Mouse (Mus musculus): ENCODE measurements around the gene Ebp.

Gene Ebp

DNA sequence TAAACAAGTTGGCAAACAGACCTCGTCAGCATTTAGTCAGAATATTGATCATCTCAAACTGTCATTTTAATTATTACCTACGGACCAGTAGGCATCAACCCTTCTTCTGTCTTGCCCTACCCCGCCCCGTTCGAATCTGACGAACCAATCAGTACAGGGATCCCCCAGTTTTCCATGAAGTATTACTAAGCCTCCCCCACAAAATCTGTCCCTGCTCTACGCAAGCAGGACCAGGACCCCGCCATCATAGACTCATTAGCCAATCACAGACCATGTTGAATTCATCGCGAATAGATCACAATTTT, at the start of gene Ebp:
Gene Ebp, minus strand, starts transcription at position 94 of the 305 bp plus-strand sequence.
- DNase-seq (ENCODE audit: low spot score): no peak

- DNase-seq (ENCODE audit: low spot score): no peak
Observed at GRCm38 (mm10) chrX:8238804-8239395, 45.6 kb upstream of the Ebp start.

DNA sequence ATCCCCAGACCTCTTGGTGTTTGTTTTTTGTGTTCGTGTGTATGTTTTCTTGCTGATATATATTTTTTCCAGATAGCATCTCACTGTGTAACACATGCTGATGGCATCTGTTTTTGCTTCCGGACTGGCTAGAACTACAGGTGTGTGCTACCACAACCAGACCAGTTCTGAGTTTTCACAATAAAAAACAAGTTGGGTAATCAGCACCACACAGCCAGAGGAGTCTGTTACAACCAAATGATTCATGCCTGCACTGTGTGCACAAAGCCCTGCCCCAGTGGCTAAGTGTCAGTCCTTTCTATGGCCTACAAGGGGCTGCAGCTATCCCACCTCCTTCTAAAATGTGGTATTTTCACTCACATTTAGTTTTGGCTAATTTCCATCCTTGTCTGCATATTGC, 43.4 kb upstream of the Ebp start:
- no peak for DNase-seq (ENCODE audit: low spot score)

DNA sequence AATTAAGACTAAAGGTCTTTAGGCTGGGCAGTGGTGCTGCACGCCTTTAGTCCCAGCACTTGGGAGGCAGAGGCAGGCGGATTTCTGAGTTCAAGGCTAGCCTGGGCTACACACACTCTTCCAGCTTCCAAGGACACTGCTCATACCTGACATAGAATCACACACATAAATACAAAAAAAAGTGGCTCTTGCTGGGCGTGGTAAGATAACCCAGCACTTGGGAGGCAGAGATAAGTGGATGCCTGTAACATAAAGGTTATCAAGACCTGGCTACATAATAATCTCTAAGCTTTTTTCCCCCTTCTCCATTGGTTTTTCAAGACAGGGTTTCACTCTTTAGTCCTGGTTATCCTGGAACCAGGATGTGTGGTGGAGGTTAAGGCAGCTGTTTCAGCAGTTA, 40.3 kb upstream of the Ebp start:
- DNase-seq (ENCODE audit: low spot score): no peak

GRCm38 (mm10) chrX:8230272-8230671, 37.0 kb upstream of the Ebp start:
- no peak for DNase-seq (ENCODE audit: low spot score)

GRCm38 (mm10) chrX:8223473-8223872, 30.2 kb upstream of the Ebp start:
- no peak for DNase-seq (ENCODE audit: low spot score)

- DNase-seq (ENCODE audit: low spot score): no peak
Observed at GRCm38 (mm10) chrX:8222678-8223421, 29.5 kb upstream of the Ebp start.

DNA sequence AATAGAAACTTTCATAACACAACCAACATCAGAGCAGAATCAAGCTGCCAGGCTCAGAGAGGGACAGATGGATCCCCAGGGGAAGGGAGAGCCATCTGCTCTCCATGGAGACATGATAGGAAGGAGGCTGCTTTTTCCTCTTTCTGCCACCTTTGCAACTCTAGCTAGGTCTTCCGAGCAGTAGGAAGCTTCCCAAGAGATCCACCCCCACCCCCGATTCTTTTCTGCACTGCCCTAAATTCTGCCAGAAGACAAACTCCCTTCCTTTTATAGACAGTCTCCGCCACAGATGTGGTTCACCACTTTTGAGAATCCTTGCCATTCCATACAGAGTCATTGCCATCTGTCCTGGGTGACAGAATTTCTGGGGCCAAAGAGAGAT, 29.0 kb upstream of the Ebp start:
- DNase-seq (ENCODE audit: low spot score): no peak

- no peak for DNase-seq (ENCODE audit: low spot score)
Observed at GRCm38 (mm10) chrX:8219651-8220050, 26.3 kb upstream of the Ebp start.

DNA sequence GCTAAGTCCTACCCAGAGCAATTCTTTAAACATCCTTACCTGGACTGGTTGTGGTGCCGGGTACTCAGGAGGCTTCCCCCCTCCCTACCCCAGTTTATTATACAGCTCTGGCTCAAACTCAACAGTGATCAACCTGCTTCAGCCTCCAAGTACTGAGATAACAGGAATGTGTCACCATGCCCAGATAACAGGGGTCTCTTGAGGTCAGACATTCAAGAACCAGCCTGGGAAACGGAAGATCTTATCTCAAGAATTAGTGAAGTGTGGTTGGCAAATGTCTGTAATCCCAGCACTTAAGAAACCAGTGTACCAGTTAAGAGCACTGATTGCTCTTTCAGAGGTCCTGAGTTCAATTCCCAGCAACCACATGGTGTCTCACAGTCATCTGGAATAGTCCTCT, 24.8 kb upstream of the Ebp start:
- no peak for DNase-seq (ENCODE audit: low spot score)

GRCm38 (mm10) chrX:8217383-8217782, 24.1 kb upstream of the Ebp start:
- DNase-seq (ENCODE audit: low spot score): no peak

DNA sequence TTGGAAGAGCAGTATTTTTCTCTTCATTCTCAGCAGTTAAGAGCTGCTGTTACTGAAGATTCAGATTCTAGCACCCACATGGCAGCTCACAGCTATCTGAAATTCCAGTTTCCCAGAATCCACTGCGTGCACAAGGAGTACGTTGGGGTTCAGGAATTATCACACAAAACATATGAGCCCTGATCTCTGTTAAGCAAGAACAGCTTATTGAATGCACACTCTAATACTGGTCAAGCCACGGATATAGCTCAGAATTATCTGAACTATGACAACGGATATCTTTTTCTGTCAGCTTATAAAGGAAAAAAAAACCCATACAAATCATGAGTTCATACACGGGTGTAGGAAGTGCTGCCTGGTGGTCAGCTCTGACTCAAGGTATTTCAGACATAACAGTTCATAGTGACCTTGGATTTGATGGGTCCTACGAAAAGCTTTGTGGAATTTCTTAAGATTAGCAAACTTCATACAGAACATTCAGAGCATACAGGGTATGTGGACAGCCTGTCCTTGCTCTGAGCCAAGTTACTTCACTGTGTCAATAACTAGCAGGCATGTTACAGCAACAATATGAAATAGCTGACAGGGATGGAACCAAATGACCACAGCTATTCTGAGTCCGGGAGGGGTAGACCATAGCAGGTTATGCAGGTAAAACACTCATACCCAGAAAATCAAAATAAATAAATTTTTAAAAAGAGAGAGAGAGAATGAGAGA, 18.3 kb upstream of the Ebp start:
- DNase-seq (ENCODE audit: low spot score): no peak

DNA sequence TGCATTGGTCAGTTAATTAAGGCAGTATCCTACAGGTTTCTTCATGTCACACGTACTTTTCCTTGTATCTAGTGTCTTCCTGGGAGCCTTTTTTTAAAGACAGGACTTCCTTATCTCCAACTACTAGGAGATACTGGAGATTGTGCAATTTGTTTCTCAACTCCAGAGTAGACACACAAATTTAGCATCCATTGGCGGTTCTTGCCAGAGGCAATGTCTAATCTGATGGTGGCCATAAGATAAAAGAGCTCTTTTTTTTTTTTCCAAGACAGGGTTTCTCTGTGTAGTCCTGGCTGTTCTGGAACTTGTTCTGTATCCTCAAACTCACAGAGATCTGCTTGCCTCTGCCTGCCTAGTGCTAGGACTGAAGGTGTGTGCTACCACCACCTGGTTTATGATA, 16.4 kb upstream of the Ebp start:
- no peak for DNase-seq (ENCODE audit: low spot score)

GRCm38 (mm10) chrX:8207224-8207623, 13.9 kb upstream of the Ebp start:
- DNase-seq (ENCODE audit: low spot score): no peak

DNA sequence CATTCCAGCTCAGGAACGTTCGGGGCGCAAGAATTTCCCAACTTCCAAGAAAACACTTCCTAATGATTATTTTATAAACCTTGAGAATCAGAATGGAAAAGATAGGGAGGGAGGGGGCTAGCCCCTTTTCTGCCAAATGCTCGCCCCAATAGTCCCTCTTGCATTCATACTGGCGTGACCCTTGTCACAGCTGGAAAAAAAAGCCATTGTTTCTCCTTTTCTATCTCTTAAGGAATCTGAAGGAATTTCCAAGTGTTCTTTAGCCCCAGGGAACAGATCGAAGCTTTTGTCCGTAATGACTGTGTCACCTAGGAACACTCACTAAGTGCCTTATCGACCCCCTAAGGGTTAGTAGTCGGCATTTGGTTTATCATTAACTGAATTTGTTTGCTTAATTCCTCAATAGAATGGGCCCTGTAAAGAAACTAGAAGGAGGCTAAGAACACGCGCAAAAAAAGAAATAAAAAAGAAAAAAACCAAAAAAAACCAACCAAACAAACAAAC, 13.4 kb upstream of the Ebp start:
- no peak for DNase-seq (ENCODE audit: low spot score)

GRCm38 (mm10) chrX:8206015-8206693, 12.8 kb upstream of the Ebp start, which contains the start of gene Porcn:
Gene Porcn (minus strand): TSS chrX:8206525.
- DNase-seq (ENCODE audit: low spot score): peak; percentile 81

- DNase-seq (ENCODE audit: low spot score): no peak
Observed at GRCm38 (mm10) chrX:8205551-8205950, 12.2 kb upstream of the Ebp start.

- no peak for DNase-seq (ENCODE audit: low spot score)
Observed at GRCm38 (mm10) chrX:8205088-8205487, 11.8 kb upstream of the Ebp start.

DNA sequence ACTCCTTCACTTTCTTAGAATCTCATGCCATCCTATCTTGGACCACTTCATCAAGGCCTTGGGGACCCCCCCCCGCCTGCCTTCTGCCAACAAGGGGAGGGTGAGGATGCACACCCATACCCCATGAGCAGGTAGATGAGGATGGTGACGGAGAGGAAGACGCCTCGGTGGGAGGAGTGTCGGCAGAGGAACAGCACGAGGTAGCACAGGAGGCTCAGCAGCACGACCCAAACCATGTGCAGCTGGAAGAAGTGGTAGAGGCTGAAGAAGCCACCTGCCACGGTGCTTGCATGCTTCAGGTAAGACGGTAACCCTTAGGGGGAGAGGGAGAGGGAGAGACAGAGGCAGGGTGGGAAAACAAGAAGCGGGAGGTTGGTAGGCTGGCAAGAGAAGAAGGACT, 10.8 kb upstream of the Ebp start:
- no peak for DNase-seq (ENCODE audit: low spot score)

DNA sequence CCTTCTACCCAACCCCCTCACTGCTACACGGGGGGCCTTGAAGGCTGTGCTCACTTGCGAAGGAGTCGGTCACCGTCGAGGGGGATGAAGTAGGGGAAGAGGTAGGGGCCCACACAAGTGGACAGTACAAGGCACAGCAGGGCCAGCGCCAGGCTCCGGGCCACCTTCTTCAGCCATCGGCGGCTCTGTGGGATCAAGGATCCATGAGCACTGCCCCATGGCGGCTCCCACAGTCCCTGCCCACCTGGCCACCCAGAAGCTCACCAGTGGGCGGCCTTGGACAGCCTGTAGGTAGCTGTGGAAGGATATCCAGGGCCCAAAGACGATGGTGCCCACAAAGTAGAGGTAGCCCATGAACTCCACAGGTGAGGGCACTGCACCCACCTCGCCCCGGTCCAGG, 9.8 kb upstream of the Ebp start:
- DNase-seq (ENCODE audit: low spot score): no peak

GRCm38 (mm10) chrX:8192640-8193418, 483 bp downstream of the Ebp start:
- peak; percentile 86 for DNase-seq (ENCODE audit: low spot score)

- DNase-seq (ENCODE audit: low spot score): no peak
Observed at GRCm38 (mm10) chrX:8192126-8192639, 1.1 kb downstream of the Ebp start.

All from lung, postnatal 25 days (tissue).